Mouse (Mus musculus) midbrain, embryonic 10.5 days (tissue): ENCODE results near the gene Csnk2a2. TPM values are rescaled to one million over a fixed set of nuclear protein-coding genes. Genes with fewer than 3 reads are reported as not detected.

Experiments
- DNase-seq: peaks from one replicate; pipeline ENCODE4 v3.0.0-alpha.2; 2017; ENCODE audit warnings: low spot score
- H3K27ac ChIP-seq: fragments of 300-500 bp; sonication (generic); replicated peaks from 2 replicates; pipeline ENCODE4 v1.5.1; 2016; ENCODE audit warnings: mild to moderate bottlenecking
- H3K27me3 ChIP-seq: fragments of 300-500 bp; sonication (generic); 2 replicates; pipeline ENCODE4 v1.6.1; 2016; ENCODE audit warnings: low read depth, mild to moderate bottlenecking; ENCODE audit not compliant: poor library complexity, severe bottlenecking
- H3K36me3 ChIP-seq: fragments of 300-500 bp; sonication (generic); 2 replicates; pipeline ENCODE4 v1.6.1; 2016; ENCODE audit warnings: mild to moderate bottlenecking, moderate library complexity
- H3K4me1 ChIP-seq: fragments of 300-500 bp; sonication (generic); 2 replicates; pipeline ENCODE4 v1.6.1; 2016
- H3K4me3 ChIP-seq: fragments of 300-500 bp; sonication (generic); 2 replicates; pipeline ENCODE4 v1.5.1; 2016; ENCODE audit warnings: mild to moderate bottlenecking, moderate library complexity
- H3K9me3 ChIP-seq: fragments of 300-500 bp; sonication (generic); replicated peaks from 2 replicates; pipeline ENCODE4 v1.6.1; 2016; ENCODE audit warnings: mild to moderate bottlenecking
- WGBS: fragments of 180-500 bp; shearing (Covaris S2); methylation state at CpG from one replicate; pipeline ENCODE4 v1.1.7; 2016; 5-methylcytosine and 5-hydroxymethylcytosine counted together
- polyA plus RNA-seq: library from polyadenylated mRNA; unstranded; fragments of >200 nt; fragmentation: Nextera tagmentation; extraction: Ambion mirVana; gene quantifications from 2 replicates; pipeline ENCODE4 v1.2.1, GENCODE M21; 2016

Csnk2a2 gene
- polyA plus RNA-seq, 1 experiment from 2014 or later = 11.1 TPM

DNA sequence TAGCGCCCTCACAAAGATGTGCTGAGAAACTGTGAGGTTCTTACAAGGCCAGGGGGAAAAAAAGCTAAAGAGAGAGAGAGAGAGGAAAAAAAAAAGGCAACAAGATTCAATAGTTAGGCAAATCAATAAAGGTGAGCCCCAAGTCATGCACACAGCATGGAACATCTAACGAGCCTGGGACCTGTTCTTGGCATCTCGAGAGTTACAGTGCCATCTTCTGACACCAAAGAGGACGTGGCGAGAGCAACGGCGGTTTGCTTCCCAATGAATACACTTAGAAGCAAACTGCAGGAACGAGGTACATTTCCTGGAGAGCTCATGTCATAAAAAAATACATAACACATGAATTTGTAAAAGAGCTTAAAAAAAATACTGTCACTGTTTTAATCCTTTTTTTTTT, 37.3 kb downstream of the Csnk2a2 start:
- no peaks in the 10 kb centered on the region for H3K9me3 ChIP-seq
- H3K36me3 ChIP-seq = peaks cover 99% of the 10 kb centered on the region
- no peak overlapping the region for H3K4me3 ChIP-seq
- DNase-seq = no peak
- H3K27ac ChIP-seq = no peak overlapping the region
- WGBS = 84% methylated on average over 8 of the region's 8 CpGs
- no peaks in the 10 kb centered on the region for H3K27me3 ChIP-seq
- H3K4me1 ChIP-seq = no peaks in the 10 kb centered on the region

DNA sequence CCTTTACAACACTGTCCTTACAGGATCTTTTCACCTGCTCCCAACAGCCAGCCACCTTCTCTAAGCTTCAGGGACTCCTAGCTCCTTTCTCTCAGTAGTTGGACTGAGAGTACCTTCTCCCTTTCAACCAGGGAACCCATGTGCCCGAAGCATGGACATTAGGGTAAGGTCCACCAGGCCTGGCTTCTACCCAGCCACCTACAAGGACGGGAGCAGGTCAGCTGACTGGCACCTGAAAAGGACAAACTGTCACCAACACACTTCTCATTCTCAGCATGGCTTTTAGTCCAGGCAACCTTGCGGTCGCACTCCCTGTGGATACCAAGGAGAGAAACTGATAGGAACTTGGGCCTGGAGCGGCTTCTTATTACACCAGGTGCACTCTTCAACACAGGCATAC, 39.6 kb downstream of the Csnk2a2 start:
- Histone ChIP-seq H3K27ac (no peak overlapping the region), H3K36me3 (peaks cover 90% of the 10 kb centered on the region), H3K27me3 (no peaks in the 10 kb centered on the region), H3K4me1 (no peaks in the 10 kb centered on the region), H3K9me3 (no peaks in the 10 kb centered on the region), H3K4me3 (no peak overlapping the region)
- DNase-seq = no peak
- WGBS = 94% methylated on average over 5 of the region's 5 CpGs

DNA sequence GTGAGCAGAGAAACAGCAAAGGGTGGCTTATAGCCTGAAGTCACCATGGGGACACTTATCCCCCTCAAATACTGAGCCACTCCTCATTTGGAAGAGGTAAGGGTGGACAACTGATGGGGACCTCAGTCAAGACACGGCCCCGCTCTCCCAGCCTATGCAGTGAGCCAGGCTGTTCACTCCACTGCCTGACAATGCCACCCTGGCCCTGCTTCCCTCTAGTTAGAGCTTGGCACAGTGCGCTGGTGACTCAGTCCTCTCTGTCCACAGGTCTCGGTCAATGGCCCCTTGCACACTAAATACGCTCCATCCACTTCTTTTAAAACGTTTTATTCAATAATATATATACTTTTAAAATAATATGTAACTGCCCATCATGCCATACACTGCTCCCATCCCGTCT, 42.2 kb downstream of the Csnk2a2 start:
- Histone ChIP-seq H3K27ac (no peak overlapping the region), H3K4me1 (no peaks in the 10 kb centered on the region), H3K9me3 (no peaks in the 10 kb centered on the region), H3K27me3 (no peaks in the 10 kb centered on the region), H3K4me3 (no peak overlapping the region), H3K36me3 (peaks cover 64% of the 10 kb centered on the region)
- DNase-seq = no peak
- 93% methylated on average over 7 of the region's 7 CpGs for WGBS

DNA sequence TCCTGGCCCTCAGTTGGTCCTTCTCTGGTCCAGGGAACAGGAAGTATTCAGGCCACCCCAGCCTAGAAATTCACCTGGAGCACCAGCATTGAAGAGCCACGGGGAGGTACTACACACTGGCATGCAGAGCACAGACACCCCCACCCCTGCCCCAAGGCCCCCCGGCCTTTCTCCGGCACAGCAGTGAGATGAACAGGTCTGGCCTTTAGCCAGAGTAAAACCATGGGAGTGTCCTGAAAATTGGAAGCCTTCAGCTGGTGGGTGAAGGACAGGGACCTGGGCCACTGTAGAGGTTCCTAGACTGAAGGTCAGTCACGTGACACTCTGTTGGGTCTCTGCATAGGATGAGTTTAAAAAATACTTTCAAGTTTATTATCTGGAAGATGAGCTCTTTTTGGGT, 44.8 kb downstream of the Csnk2a2 start:
- H3K4me3 ChIP-seq = no peak overlapping the region
- no peak for DNase-seq
- H3K4me1 ChIP-seq = no peaks in the 10 kb centered on the region
- H3K9me3 ChIP-seq = no peaks in the 10 kb centered on the region
- no peak overlapping the region for H3K27ac ChIP-seq
- no peaks in the 10 kb centered on the region for H3K27me3 ChIP-seq
- WGBS = 90% methylated on average over 4 of the region's 4 CpGs
- peaks cover 39% of the 10 kb centered on the region for H3K36me3 ChIP-seq

DNA sequence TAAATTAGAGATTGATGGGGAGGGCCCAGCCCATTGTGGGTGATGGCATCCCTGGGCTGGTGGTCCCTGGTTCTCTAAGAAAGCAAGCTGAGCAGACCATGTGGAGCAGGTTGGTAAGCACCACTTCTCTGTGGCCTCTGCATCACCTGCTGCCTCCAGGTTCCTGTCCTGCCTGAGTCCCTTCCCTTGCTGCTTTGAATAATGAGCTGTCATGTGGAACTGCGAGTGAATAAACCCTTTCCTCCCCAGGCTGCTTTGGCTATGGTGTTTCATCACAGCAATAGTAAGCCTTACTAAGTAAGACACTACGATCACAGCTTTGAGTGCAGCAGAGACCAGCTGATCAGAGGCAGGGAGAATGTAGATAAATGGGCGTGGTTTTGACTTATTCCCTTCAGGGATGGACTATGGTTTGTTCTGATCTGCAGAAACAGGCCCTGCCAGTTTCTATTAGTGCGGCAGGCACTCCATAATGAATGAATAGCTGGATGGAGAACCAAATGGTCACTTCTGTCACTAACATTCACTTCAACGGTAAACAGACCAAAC, 48.3 kb downstream of the Csnk2a2 start:
- H3K27ac ChIP-seq = no peak overlapping the region
- no peaks in the 10 kb centered on the region for H3K27me3 ChIP-seq
- no peaks in the 10 kb centered on the region for H3K9me3 ChIP-seq
- no peak overlapping the region for H3K4me3 ChIP-seq
- H3K4me1 ChIP-seq = no peaks in the 10 kb centered on the region
- peaks cover 4% of the 10 kb centered on the region; the same call in 1 of the 2 replicates for H3K36me3 ChIP-seq
- DNase-seq = no peak
- WGBS = 65% methylated on average over 5 of the region's 5 CpGs

DNA sequence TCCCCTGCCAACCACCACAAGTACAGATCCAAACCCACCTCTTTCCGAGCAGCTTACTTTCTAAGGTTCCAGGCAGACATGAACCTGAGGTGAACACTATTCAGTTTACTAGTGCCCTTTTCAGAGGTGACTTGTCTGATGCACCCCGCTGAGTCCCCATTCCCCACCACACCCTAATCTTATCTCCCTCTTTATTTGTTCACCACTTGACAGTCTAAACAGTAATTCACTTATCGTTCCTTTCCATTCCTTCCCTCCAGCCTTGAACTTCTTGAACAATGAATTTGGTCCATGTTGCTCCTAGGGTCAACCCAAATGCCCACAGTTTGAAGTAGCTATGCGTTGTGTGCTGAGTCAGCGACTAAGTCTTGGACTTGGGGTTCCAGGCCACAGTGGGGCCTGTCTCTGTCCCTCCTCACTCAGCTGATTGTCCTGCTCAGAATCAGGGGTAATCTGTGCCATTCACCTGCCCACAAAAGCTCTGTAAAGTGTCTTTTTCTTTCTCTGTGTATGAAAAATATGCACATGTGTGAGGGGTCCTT, 49.6 kb downstream of the Csnk2a2 start:
- Histone ChIP-seq H3K4me3 (no peak overlapping the region), H3K27ac (no peak overlapping the region), H3K36me3 (no peaks in the 10 kb centered on the region), H3K9me3 (no peaks in the 10 kb centered on the region), H3K4me1 (no peaks in the 10 kb centered on the region), H3K27me3 (no peaks in the 10 kb centered on the region)
- WGBS = 86% methylated on average over 5 of the region's 5 CpGs
- DNase-seq = no peak

DNA sequence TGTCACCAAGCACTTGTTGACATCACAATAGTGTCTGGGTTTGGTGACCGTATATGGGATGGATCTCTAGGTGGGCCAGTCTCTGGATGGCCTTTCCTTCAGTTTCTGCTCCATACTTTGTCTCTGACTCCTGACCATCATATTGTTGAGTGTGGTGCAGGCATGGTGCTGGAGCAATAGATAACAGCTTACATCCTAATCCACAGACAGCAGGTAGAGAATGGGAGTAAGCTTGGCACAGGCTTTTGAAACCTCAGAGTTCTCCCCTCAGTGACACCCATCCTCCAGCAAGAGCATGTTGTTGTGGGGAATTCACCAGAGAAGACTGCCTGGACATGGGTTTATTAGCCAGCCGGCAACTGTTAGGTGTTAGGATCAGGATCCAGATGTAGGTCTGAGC, 50.4 kb downstream of the Csnk2a2 start:
- Histone ChIP-seq H3K9me3 (no peaks in the 10 kb centered on the region), H3K4me1 (no peaks in the 10 kb centered on the region), H3K36me3 (no peaks in the 10 kb centered on the region), H3K4me3 (no peak overlapping the region), H3K27me3 (no peaks in the 10 kb centered on the region), H3K27ac (no peak overlapping the region)
- no peak for DNase-seq
- 94% methylated on average over 2 of the region's 2 CpGs for WGBS

DNA sequence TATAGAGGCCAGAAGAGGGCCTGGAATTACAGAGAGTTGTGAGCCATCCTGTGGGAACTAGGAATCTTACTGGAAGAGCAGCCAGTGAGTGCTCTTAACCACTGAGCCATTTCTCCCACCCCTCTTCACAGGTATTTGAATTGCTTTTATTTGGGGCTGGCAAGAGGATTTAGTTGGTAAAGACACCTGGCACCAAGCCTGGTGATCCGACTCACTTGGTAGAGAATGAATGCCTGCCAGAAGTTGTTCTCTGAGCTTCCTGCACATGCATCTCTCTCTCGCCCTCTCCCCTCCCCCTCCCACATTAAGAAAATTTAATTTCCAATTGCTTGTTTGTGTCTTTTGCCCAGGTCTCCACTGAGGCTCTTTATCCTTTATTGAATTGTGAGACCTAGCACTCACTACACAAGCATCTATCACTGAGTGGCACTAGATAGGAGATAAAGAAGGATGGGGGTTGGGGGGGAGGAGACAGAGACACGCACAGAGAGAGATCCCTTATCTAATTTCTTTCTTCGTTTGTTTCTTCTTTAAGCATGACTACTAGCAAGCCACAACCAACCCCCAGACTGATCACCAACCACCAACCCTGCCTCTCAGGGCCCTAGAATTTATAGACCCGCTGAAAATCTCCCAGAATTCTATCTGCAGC, 52.4 kb downstream of the Csnk2a2 start:
- no peaks in the 10 kb centered on the region for H3K9me3 ChIP-seq
- no peaks in the 10 kb centered on the region for H3K27me3 ChIP-seq
- 61% methylated on average over 5 of the region's 5 CpGs for WGBS
- H3K4me3 ChIP-seq = no peak overlapping the region
- no peak for DNase-seq
- H3K27ac ChIP-seq = no peak overlapping the region
- H3K36me3 ChIP-seq = no peaks in the 10 kb centered on the region
- peaks cover 19% of the 10 kb centered on the region for H3K4me1 ChIP-seq

DNA sequence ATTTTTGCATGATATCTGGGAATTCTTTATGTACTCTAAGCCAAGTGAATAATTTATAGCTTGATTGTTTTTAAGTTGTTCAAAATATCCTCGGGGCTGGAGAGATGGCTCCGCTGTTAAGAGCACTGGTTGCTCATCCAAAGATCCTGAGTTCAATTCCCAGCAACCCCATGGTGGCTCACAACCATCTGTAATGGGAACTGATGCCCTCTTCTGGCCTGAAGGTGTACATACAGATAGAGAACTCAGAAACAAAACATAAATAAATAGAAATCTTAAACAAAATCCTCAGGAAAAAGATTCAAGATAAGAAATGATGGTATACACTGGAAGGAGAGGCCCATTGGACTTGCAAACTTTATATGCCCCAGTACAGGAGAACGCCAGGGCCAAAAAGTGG, 53.9 kb downstream of the Csnk2a2 start:
- H3K36me3 ChIP-seq = peaks cover 3% of the 10 kb centered on the region; the same call in 1 of the 2 replicates
- no peaks in the 10 kb centered on the region for H3K9me3 ChIP-seq
- peaks cover 31% of the 10 kb centered on the region for H3K4me1 ChIP-seq
- WGBS = 90% methylated on average over 3 of the region's 3 CpGs
- no peak for DNase-seq
- no peak overlapping the region for H3K27ac ChIP-seq
- H3K27me3 ChIP-seq = no peaks in the 10 kb centered on the region
- H3K4me3 ChIP-seq = no peak overlapping the region

DNA sequence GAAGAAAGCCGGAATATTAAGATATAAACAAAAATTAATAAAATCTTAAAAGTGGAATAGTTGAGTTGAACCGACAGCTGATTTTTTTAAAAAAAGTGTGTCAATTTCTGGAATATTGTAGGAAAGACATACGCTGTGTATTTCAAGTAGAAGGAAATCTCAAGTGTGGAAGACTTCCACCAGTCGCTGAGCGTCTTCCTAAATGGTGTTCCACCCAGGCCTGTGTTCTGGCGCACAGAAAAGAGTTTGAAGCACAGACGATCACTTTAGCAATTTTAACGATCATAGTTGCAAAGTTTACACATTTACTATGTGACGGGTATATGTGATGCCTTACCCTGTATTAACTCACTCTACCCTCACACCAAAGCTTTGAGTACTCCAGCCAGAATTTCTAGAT, 54.4 kb downstream of the Csnk2a2 start:
- DNase-seq = no peak
- Histone ChIP-seq H3K27ac (peak overlapping the region; percentile 94), H3K9me3 (no peaks in the 10 kb centered on the region), H3K4me3 (peak overlapping the region; percentile 90; the same call in 1 of the 2 replicates), H3K36me3 (peaks cover 3% of the 10 kb centered on the region; the same call in 1 of the 2 replicates), H3K27me3 (no peaks in the 10 kb centered on the region), H3K4me1 (peaks cover 36% of the 10 kb centered on the region)
- 96% methylated on average over 9 of the region's 9 CpGs for WGBS

DNA sequence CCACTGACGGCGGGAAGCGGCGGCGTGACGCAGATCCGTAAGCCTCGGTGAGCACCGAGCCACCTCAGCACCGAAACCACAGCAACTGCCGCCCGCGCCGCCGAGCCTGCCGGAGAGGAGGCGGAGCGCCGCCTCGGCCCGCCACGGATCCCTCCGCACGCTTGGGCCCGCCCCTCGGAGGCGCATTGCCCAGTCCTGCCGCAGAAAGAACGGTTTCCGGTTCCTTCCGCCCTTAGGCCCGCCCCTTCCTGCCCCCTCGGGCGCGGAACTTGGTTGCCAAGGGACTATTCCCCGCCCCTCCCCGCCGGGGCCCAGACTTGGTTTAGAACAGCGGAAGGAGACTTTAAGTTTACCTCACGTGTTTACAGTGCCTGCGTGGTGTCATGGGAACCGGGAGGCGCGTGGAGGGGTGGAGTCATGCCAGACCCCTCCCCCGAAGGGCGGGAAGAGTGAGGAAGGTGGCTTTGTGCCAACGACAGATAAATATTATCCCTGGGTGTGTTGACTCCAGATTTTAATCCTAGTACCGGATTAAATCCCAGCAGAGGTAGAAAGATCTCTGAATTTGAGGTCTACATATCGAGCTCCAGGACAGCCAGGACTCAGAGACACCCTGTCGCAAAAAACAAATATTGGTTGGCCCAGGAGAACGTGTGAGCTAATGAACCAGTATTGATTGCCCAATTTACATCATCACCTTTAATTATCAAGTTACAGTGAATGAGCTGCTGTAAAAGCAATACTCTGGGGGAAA, 55.0 kb downstream of the Csnk2a2 start, which contains the start of gene Cfap20:
Gene Cfap20 (minus strand): TSS at position 184 of the 754 bp plus-strand sequence.
- WGBS = 1% methylated on average over 51 of the region's 51 CpGs
- DNase-seq = peak; percentile 100
- peaks cover 42% of the 10 kb centered on the region for H3K4me1 ChIP-seq
- H3K27me3 ChIP-seq = no peaks in the 10 kb centered on the region
- H3K27ac ChIP-seq = peak within 1 kb of the TSS; percentile 94
- peaks cover 3% of the 10 kb centered on the region; the same call in 1 of the 2 replicates for H3K36me3 ChIP-seq
- H3K4me3 ChIP-seq = peak within 1 kb of the TSS; percentile 90
- no peaks in the 10 kb centered on the region for H3K9me3 ChIP-seq

DNA sequence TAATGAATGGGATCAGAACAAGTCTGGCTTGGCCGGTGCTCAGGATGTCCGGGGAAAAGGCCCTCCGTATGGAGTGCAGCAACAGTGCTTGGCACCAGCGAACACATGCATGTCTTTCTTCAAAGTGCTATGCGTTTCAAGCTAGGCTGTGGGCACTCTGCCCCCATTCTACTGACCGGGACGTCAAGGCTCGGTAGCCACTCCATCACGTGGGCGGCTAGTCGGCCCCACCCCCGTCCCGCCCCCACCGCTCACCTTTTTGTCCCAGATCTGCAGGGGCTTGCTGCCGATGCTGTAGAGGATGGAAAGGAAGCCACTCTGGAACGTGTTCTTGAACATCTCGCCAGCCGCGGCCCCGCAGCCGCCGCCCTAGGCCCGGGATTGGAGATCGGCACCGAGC, 55.6 kb downstream of the Csnk2a2 start:
- peak overlapping the region; percentile 94 for H3K27ac ChIP-seq
- H3K27me3 ChIP-seq = no peaks in the 10 kb centered on the region
- H3K36me3 ChIP-seq = peaks cover 3% of the 10 kb centered on the region; the same call in 1 of the 2 replicates
- peak; percentile 69 for DNase-seq
- H3K9me3 ChIP-seq = no peaks in the 10 kb centered on the region
- H3K4me3 ChIP-seq = peak overlapping the region; percentile 90
- H3K4me1 ChIP-seq = peaks cover 48% of the 10 kb centered on the region
- WGBS = under 1% methylated on average over 25 of the region's 25 CpGs
